Mouse (Mus musculus): ENCODE results near the gene Prok1. TPM values are rescaled to one million over a fixed set of nuclear protein-coding genes. Genes with fewer than 3 reads are reported as not detected.

The Prok1 gene
- polyA plus RNA-seq, 1 experiment from 2014 or later, result 0.07 TPM

GRCm38 (mm10) chr3:107185597-107185996 is 53.9 kb downstream of the Prok1 start:
- Histone ChIP-seq H3K9me3 (ENCODE audit: control insufficient read depth, low read length) (no peaks in the 10 kb centered on the region), H3K4me2 (no peak overlapping the region), H3K27me3 (ENCODE audit: control insufficient read depth, insufficient read depth, low read length) (no peaks in the 10 kb centered on the region), H3K9ac (ENCODE audit: low read length) (no peak overlapping the region), H3K27ac (ENCODE audit: low read depth, low read length) (no peak overlapping the region), H3K4me1 (ENCODE audit: control insufficient read depth, insufficient read depth, low read length) (no peaks in the 10 kb centered on the region), H3K4me3 (ENCODE audit: low read depth, low read length) (no peak overlapping the region), H3K36me3 (ENCODE audit: control insufficient read depth, insufficient read depth, low read length) (no peaks in the 10 kb centered on the region)
- ATAC-seq (ENCODE audit: low FRiP score), result no peak
- WGBS, result 75% methylated on average over 3 of the region's 3 CpGs
- no peak for DNase-seq (ENCODE audit: low spot score, missing footprints)

- Histone ChIP-seq H3K4me3 (ENCODE audit: low read depth, low read length) (no peak overlapping the region), H3K27ac (ENCODE audit: low read depth, low read length) (no peak overlapping the region), H3K36me3 (ENCODE audit: control insufficient read depth, insufficient read depth, low read length) (no peaks in the 10 kb centered on the region), H3K4me1 (ENCODE audit: control insufficient read depth, insufficient read depth, low read length) (no peaks in the 10 kb centered on the region), H3K9ac (ENCODE audit: low read length) (no peak overlapping the region), H3K4me2 (no peak overlapping the region), H3K9me3 (ENCODE audit: control insufficient read depth, low read length) (no peaks in the 10 kb centered on the region), H3K27me3 (ENCODE audit: control insufficient read depth, insufficient read depth, low read length) (no peaks in the 10 kb centered on the region)
- DNase-seq (ENCODE audit: low spot score, missing footprints), result no peak
- 85% methylated on average over 3 of the region's 3 CpGs for WGBS
- ATAC-seq (ENCODE audit: low FRiP score), result no peak
Observed at GRCm38 (mm10) chr3:107183178-107183577, 56.3 kb downstream of the Prok1 start.

Other genes starting within 250 kb of the Prok1 start
- gene Kcna3, start 203.5 kb downstream of the Prok1 start, polyA plus RNA-seq (2014; fragmentation: Nextera tagmentation; extraction: Ambion mirVana), result 4.1 and 4.6 TPM in 2 replicates
- gene Kcna2, start 138.6 kb downstream of the Prok1 start, polyA plus RNA-seq (2014; fragmentation: Nextera tagmentation; extraction: Ambion mirVana), result 0.18 and 0.28 TPM in 2 replicates
- gene Kcna10, start 56.7 kb downstream of the Prok1 start, polyA plus RNA-seq (2014; fragmentation: Nextera tagmentation; extraction: Ambion mirVana), result not detected in 2 replicates
- not detected in 2 replicates for gene Cym, start 18.0 kb downstream of the Prok1 start, polyA plus RNA-seq (2014; fragmentation: Nextera tagmentation; extraction: Ambion mirVana)
- gene A630076J17Rik, start 9.1 kb downstream of the Prok1 start, polyA plus RNA-seq (2014; fragmentation: Nextera tagmentation; extraction: Ambion mirVana), result not detected in 2 replicates
- gene Lamtor5, start 39.2 kb upstream of the Prok1 start, polyA plus RNA-seq (2014; fragmentation: Nextera tagmentation; extraction: Ambion mirVana), result 195 and 198 TPM in 2 replicates
- 1.8 and 2.2 TPM in 2 replicates for gene Slc16a4, start 51.5 kb upstream of the Prok1 start, polyA plus RNA-seq (2014; fragmentation: Nextera tagmentation; extraction: Ambion mirVana)
- gene Rbm15, start 94.0 kb upstream of the Prok1 start, polyA plus RNA-seq (2014; fragmentation: Nextera tagmentation; extraction: Ambion mirVana), result 19.9 and 20.6 TPM in 2 replicates
- 0.03 and 0.04 TPM in 2 replicates for gene Kcnc4, start 219.8 kb upstream of the Prok1 start, polyA plus RNA-seq (2014; fragmentation: Nextera tagmentation; extraction: Ambion mirVana)

Data from midbrain, embryonic 11.5 days (tissue).